Mouse (Mus musculus) hindbrain, embryonic 12.5 days (tissue): ENCODE results near the gene Arl8a. TPM values are rescaled to one million over a fixed set of nuclear protein-coding genes. Genes with fewer than 3 reads are reported as not detected.
"Not testable (repeated sequence)": the region's sequence is repeated elsewhere in the genome, so short reads cannot be mapped to it uniquely, and the experiment has no call there.

Experiments
- ATAC-seq: fragments of 200-750 bp; cut with Nextera tagmentation; 2 replicates; pipeline ENCODE4 v1.8.0; 2017; ENCODE audit warnings: moderate TSS enrichment; ENCODE audit not compliant: low FRiP score
- H3K27ac ChIP-seq: fragments of 300-500 bp; sonication (generic); 2 replicates; pipeline ENCODE4 v1.5.1; 2016; ENCODE audit warnings: mild to moderate bottlenecking
- H3K27me3 ChIP-seq: fragments of 300-500 bp; sonication (generic); 2 replicates; pipeline ENCODE4 v1.6.1; 2016; ENCODE audit warnings: mild to moderate bottlenecking
- H3K36me3 ChIP-seq: fragments of 300-500 bp; sonication (generic); 2 replicates; pipeline ENCODE4 v1.6.1; 2016; ENCODE audit warnings: mild to moderate bottlenecking
- H3K4me1 ChIP-seq: fragments of 300-500 bp; sonication (generic); 2 replicates; pipeline ENCODE4 v1.6.1; 2016
- H3K4me2 ChIP-seq: fragments of 300-500 bp; sonication (generic); replicated peaks from 2 replicates; pipeline ENCODE4 v1.6.1; 2016; ENCODE audit warnings: mild to moderate bottlenecking
- H3K4me3 ChIP-seq: fragments of 300-500 bp; sonication (generic); 2 replicates; pipeline ENCODE4 v1.5.1; 2016; ENCODE audit warnings: mild to moderate bottlenecking
- H3K9ac ChIP-seq: fragments of 300-500 bp; sonication (generic); 2 replicates; pipeline ENCODE4 v1.6.1; 2016; ENCODE audit warnings: mild to moderate bottlenecking, moderate library complexity
- H3K9me3 ChIP-seq: fragments of 300-500 bp; sonication (generic); replicated peaks from 2 replicates; pipeline ENCODE4 v1.6.1; 2016; ENCODE audit warnings: mild to moderate bottlenecking
- WGBS: fragments of 180-500 bp; shearing (Covaris S2); methylation state at CpG from one replicate; pipeline ENCODE4 v1.1.7; 2016; 5-methylcytosine and 5-hydroxymethylcytosine counted together
- polyA plus RNA-seq: library from polyadenylated mRNA; unstranded; fragments of >200 nt; fragmentation: Nextera tagmentation; extraction: Ambion mirVana; gene quantifications from 2 replicates; pipeline ENCODE4 v1.2.1, GENCODE M21; 2016

Gene Arl8a
- polyA plus RNA-seq, 1 experiment from 2014 or later = 171 TPM

GRCm38 (mm10) chr1:135189186-135189585 is 42.6 kb downstream of the Arl8a start:
- H3K9ac ChIP-seq = no peak overlapping the region
- H3K4me1 ChIP-seq = no peaks in the 10 kb centered on the region
- no peak overlapping the region for H3K27ac ChIP-seq
- no peak overlapping the region for H3K4me3 ChIP-seq
- no peak for ATAC-seq
- 89% methylated on average over 4 of the region's 4 CpGs for WGBS
- no peaks in the 10 kb centered on the region for H3K36me3 ChIP-seq
- H3K4me2 ChIP-seq = no peak overlapping the region
- H3K27me3 ChIP-seq = peaks cover 4% of the 10 kb centered on the region; the same call in 1 of the 2 replicates
- H3K9me3 ChIP-seq = no peaks in the 10 kb centered on the region

DNA sequence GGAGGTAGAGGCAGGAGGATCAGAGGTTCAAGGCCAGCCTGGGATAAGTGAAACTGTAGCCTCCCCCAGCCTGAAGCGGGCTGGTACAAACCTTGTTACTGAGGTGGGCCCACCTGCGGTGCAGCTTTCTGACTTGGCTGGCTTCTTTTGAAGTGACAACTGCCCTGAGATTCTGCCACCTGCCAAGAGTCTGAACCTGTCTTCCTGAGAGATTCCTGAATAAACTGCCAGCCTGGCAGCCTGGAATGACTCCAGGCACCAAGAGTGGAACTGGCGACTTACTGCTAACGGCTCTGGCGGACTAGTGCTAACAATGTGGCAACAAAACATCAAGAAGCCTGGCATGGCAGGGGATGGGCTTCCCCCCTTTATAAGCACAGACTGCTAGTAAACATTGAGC is 47.7 kb downstream of the Arl8a start:
- 77% methylated on average over 5 of the region's 5 CpGs for WGBS
- not testable (repeated sequence) for H3K36me3 ChIP-seq, ATAC-seq

GRCm38 (mm10) chr1:135195907-135196440 is 49.4 kb downstream of the Arl8a start:
- Histone ChIP-seq H3K9me3 (no peaks in the 10 kb centered on the region), H3K9ac (no peak overlapping the region), H3K27ac (no peak overlapping the region), H3K27me3 (no peaks in the 10 kb centered on the region), H3K4me3 (no peak overlapping the region), H3K4me2 (no peak overlapping the region), H3K4me1 (peaks cover 14% of the 10 kb centered on the region), H3K36me3 (no peaks in the 10 kb centered on the region)
- WGBS = 88% methylated on average over 6 of the region's 6 CpGs
- no peak for ATAC-seq

More for the DNA sequence above, 47.7 kb downstream of the Arl8a start:
- H3K27me3 ChIP-seq, H3K27ac ChIP-seq, H3K9me3 ChIP-seq, H3K4me2 ChIP-seq, H3K4me3 ChIP-seq, H3K9ac ChIP-seq: not testable (repeated sequence)
- H3K4me1 ChIP-seq = peaks cover 10% of the 10 kb centered on the region

GRCm38 (mm10) chr1:135198412-135198811 is 51.8 kb downstream of the Arl8a start:
- no peak overlapping the region for H3K9ac ChIP-seq
- 0 out of 2 replicates have a peak overlapping the region, but pooled peaks have one; percentile 46 for H3K4me2 ChIP-seq

DNA sequence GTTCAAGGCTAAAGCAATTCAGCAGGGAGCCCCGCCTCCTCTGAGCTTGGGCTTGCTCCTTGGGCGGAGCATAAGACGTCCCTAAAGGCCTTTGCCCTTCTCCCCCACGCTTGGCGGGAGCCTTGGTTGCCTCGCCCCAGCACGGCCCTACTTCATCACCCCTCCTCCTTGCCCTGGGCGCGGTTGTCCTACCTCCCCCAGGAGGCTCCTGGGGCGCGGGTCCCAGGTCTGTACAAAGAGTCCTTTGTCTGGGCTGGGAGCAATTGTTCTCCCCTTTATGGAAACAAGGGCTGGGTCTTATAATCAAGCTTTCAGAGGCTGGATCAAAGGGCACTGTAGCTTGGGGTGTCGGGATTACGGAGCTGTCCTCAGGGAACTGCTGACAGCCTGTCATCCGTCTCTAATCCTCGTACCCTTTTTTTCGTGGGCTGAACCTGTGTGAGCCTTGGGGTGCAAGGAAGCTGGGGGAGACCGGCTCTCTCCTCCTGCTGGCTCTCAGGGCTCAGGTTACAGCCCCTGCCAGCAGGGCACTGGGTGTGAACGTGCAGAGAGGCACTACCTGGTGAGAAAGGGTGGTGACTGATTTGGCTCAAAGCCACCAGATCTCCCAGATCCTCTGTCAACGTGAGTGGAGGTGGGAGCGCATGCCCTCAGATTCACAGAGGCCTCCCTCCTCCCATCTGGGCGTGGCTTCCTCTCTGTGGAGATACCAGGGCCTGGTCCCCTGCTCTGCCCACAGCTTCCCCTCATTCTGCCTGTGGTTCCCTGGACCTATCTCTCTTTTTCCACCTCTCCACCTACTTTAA is 52.6 kb downstream of the Arl8a start:
- H3K4me2 ChIP-seq = peak overlapping the region; percentile 46
- no peak overlapping the region for H3K9ac ChIP-seq
- no peaks in the 10 kb centered on the region for H3K27me3 ChIP-seq
- H3K4me1 ChIP-seq = peaks cover 14% of the 10 kb centered on the region
- no peaks in the 10 kb centered on the region for H3K9me3 ChIP-seq
- peak overlapping the region; percentile 10; the same call in 1 of the 2 replicates for H3K4me3 ChIP-seq
- ATAC-seq = peak; percentile 57
- WGBS = 1% methylated on average over 21 of the region's 21 CpGs
- no peaks in the 10 kb centered on the region for H3K36me3 ChIP-seq
- H3K27ac ChIP-seq = no peak overlapping the region

More at GRCm38 (mm10) chr1:135198412-135198811, 51.8 kb downstream of the Arl8a start:
- Histone ChIP-seq H3K4me3 (no peak overlapping the region), H3K4me1 (peaks cover 14% of the 10 kb centered on the region), H3K9me3 (no peaks in the 10 kb centered on the region), H3K27me3 (no peaks in the 10 kb centered on the region), H3K36me3 (no peaks in the 10 kb centered on the region), H3K27ac (no peak overlapping the region)
- WGBS = 30% methylated on average over 5 of the region's 5 CpGs
- no peak for ATAC-seq

DNA sequence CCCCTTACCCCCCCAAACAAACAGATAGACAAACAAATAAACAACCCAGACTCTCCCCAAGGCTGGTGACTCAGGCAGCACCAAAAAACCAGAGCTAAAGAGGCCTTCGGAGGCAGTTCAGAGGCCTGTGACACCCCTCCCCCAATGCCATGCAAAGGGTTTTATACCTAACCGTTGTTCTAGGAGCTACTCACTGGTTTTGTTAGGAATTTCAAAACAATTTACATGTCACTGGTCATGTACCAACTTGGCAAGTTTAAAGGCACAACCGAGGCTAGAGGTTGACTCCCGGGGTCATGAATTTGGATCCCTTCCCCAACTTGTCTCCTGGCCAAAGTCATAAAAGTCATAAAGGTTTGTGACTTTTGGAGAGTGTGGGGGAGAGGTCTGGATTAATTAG is 53.8 kb downstream of the Arl8a start:
- Histone ChIP-seq H3K36me3 (no peaks in the 10 kb centered on the region), H3K27me3 (no peaks in the 10 kb centered on the region), H3K9me3 (no peaks in the 10 kb centered on the region), H3K27ac (no peak overlapping the region), H3K4me3 (no peak overlapping the region), H3K4me1 (peaks cover 21% of the 10 kb centered on the region), H3K4me2 (no peak overlapping the region), H3K9ac (no peak overlapping the region)
- 73% methylated on average over 4 of the region's 4 CpGs for WGBS
- no peak for ATAC-seq

DNA sequence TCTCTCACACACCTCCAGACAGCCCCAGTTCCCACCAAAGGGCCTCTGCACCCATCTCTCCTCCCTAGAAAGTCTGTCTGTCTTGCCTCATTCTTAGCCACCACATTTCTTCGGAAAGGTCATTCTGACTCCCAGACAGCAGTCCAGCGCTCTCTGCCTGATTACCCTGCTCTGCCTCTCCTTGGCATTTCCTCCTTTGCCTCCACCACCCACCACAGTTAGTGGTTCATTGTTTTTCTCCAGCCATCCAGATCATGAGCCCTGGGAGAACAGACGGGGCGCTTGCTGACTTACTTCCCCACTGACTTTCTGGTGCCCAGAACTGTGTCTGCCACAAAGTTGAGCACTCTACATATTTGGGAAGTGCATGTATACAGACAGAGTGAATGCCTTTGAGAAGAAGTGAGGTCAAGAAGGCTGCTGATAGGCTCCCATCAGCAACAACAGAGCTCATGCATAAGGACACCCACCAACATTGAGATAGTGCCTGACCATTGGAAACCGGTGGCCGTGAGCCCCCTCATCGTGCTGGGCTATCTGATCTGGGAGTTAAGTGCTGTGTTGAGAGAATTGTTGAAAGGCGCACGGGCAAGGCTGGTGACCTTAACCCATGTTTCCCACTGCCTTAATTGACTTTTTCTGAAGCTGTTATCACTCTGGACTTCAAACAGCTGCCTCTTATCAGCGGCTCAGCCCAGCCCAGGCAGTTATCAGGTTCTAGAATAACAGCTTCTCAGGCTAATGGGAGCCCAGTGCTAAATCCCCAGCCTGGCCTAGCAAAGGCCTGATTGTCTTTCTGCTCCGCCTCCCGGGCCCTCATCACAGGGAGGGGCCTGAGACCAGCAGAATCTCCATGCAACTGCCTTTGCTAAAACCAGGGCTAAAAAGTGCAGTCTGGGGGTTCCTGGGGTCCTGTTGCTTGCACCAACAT is 57.8 kb downstream of the Arl8a start:
- Histone ChIP-seq H3K36me3 (no peaks in the 10 kb centered on the region), H3K27ac (no peak overlapping the region), H3K4me2 (no peak overlapping the region), H3K4me3 (no peak overlapping the region), H3K27me3 (no peaks in the 10 kb centered on the region), H3K9me3 (no peaks in the 10 kb centered on the region), H3K9ac (no peak overlapping the region), H3K4me1 (peaks cover 10% of the 10 kb centered on the region)
- WGBS = 39% methylated on average over 12 of the region's 12 CpGs
- ATAC-seq = peak; percentile 52; the same call in 1 of the 2 replicates

DNA sequence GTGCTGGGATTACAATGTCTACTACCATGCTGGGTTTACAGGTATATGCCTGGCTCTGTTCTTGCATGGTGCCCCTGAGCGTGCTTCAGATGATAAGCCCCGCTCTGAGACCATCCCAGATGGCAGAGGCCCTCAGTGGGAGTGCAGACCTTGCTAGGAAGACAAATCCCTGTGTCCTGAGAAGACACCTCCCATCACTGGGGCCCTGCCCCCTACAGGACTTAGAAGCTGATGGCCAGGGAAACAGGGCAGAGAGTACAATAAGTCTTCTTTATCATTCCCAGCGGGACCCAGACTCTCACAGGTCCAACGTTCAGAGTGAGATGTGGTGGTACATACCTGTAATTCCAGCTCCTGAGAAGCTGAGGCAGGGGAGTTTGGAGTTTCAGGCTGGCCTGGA is 58.6 kb downstream of the Arl8a start:
- Histone ChIP-seq H3K36me3 (no peaks in the 10 kb centered on the region), H3K4me1 (peaks cover 8% of the 10 kb centered on the region; the same call in 1 of the 2 replicates), H3K27me3 (no peaks in the 10 kb centered on the region), H3K9me3 (no peaks in the 10 kb centered on the region), H3K4me3 (no peak overlapping the region), H3K4me2 (no peak overlapping the region), H3K27ac (no peak overlapping the region), H3K9ac (no peak overlapping the region)
- 60% methylated on average over 4 of the region's 4 CpGs for WGBS
- no peak for ATAC-seq

Other genes starting within 250 kb of the Arl8a start
- 12.7 and 13.2 TPM in 2 replicates for gene Ppp1r12b, start 190.9 kb upstream of the Arl8a start, polyA plus RNA-seq
- 26.6 and 30.8 TPM in 2 replicates for gene Ube2t, start 184.3 kb upstream of the Arl8a start, polyA plus RNA-seq
- 0.70 and 0.90 TPM in 2 replicates for gene Lgr6, start 41.5 kb upstream of the Arl8a start, polyA plus RNA-seq
- 1.2 TPM in 2 replicates for gene Ptpn7, start 14.1 kb upstream of the Arl8a start, polyA plus RNA-seq
- gene Gpr37l1, start 20.9 kb downstream of the Arl8a start, polyA plus RNA-seq = 0.10 and 0.12 TPM in 2 replicates
- 1.3 and 1.6 TPM in 2 replicates for gene Elf3, start 111.7 kb downstream of the Arl8a start, polyA plus RNA-seq
- gene Rnpep, start 137.3 kb downstream of the Arl8a start, polyA plus RNA-seq = 95.6 and 101 TPM in 2 replicates
- 141 and 147 TPM in 2 replicates for gene Timm17a, start 167.0 kb downstream of the Arl8a start, polyA plus RNA-seq
- gene Lmod1, start 178.0 kb downstream of the Arl8a start, polyA plus RNA-seq = 0.44 and 0.94 TPM in 2 replicates
- gene Shisa4, start 228.4 kb downstream of the Arl8a start, polyA plus RNA-seq = 64.1 and 69.8 TPM in 2 replicates